Mouse (Mus musculus) embryonic facial prominence, embryonic 11.5 days (tissue): Measurements from ENCODE around the gene Gm10190. TPM values are rescaled to one million over a fixed set of nuclear protein-coding genes. Genes with fewer than 3 reads are reported as not detected.
A peak's percentile ranks its signal among the peaks of the same experiment; 100 is the strongest.
"Not testable (repeated sequence)": the region's sequence is repeated elsewhere in the genome, so short reads cannot be mapped to it uniquely, and the experiment has no call there.

Experiments used
- ATAC-seq: fragments of 200-750 bp; cut with Nextera tagmentation; replicated peaks from 2 replicates; pipeline ENCODE4 v1.8.0; 2017; ENCODE audit warnings: low read depth; ENCODE audit not compliant: insufficient number of reproducible peaks, low FRiP score, low TSS enrichment
- DNase-seq: peaks from one replicate; pipeline ENCODE4 v3.0.0-alpha.2; 2015; ENCODE audit warnings: low spot score
- H3K27ac ChIP-seq: fragments of 300-500 bp; sonication (generic); replicated peaks from 2 replicates; pipeline ENCODE4 v1.5.1; 2014; ENCODE audit warnings: mild to moderate bottlenecking, low read depth, low read length, control low read depth
- H3K27me3 ChIP-seq: fragments of 300-500 bp; sonication (generic); 2 replicates; pipeline ENCODE4 v1.6.1; 2014; ENCODE audit warnings: mild to moderate bottlenecking, low read length, moderate library complexity, mixed read lengths; ENCODE audit not compliant: control insufficient read depth, insufficient read depth
- H3K36me3 ChIP-seq: fragments of 300-500 bp; sonication (generic); replicated peaks from 2 replicates; pipeline ENCODE4 v1.6.1; 2014; ENCODE audit warnings: low read depth, mild to moderate bottlenecking, low read length, moderate library complexity, mixed read lengths; ENCODE audit not compliant: control insufficient read depth, insufficient read depth
- H3K4me1 ChIP-seq: fragments of 300-500 bp; sonication (generic); 2 replicates; pipeline ENCODE4 v1.6.1; 2014; ENCODE audit warnings: low read length, mixed read lengths; ENCODE audit not compliant: control insufficient read depth, insufficient read depth
- H3K4me2 ChIP-seq: fragments of 300-500 bp; sonication (generic); 2 replicates; pipeline ENCODE4 v1.6.1; 2014; ENCODE audit warnings: low read depth, mild to moderate bottlenecking, control low read depth, low read length, moderate library complexity
- H3K4me3 ChIP-seq: fragments of 300-500 bp; sonication (generic); 2 replicates; pipeline ENCODE4 v1.5.1; 2014; ENCODE audit warnings: low read depth, low read length, control low read depth
- H3K9ac ChIP-seq: fragments of 300-500 bp; sonication (generic); replicated peaks from 2 replicates; pipeline ENCODE4 v1.6.1; 2014; ENCODE audit warnings: mild to moderate bottlenecking, control low read depth, low read length
- H3K9me3 ChIP-seq: fragments of 300-500 bp; sonication (generic); replicated peaks from 2 replicates; pipeline ENCODE4 v1.6.1; 2016; ENCODE audit warnings: mild to moderate bottlenecking, low read length, inconsistent platforms, mixed read lengths; ENCODE audit not compliant: control insufficient read depth
- WGBS: fragments of 180-500 bp; shearing (Covaris S2); extraction: QIAGEN DNeasy Blood & Tissue Kit; methylation state at CpG from one replicate; pipeline ENCODE4 v1.1.7; 2014; 5-methylcytosine and 5-hydroxymethylcytosine counted together
- polyA plus RNA-seq: library from polyadenylated mRNA; unstranded; fragments of >200 nt; fragmentation: Nextera tagmentation; extraction: Ambion mirVana; gene quantifications from 2 replicates; pipeline ENCODE4 v1.2.1, GENCODE M21; 2014

Gene Gm10190
- polyA plus RNA-seq, 1 experiment from 2014 or later, result 1.6 TPM

GRCm38 (mm10) chr17:80385671-80386070, 12.3 kb upstream of the Gm10190 start:
- ATAC-seq (no peak), DNase-seq (no peak)
- Histone ChIP-seq H3K36me3 (no peaks in the 10 kb centered on the region), H3K27ac (no peak overlapping the region), H3K4me2 (no peak overlapping the region), H3K9ac (no peak overlapping the region), H3K4me3 (no peak overlapping the region), H3K9me3 (no peaks in the 10 kb centered on the region), H3K27me3 (no peaks in the 10 kb centered on the region), H3K4me1 (no peaks in the 10 kb centered on the region)
- WGBS, result 78% methylated on average over 1 of the region's 1 CpGs

GRCm38 (mm10) chr17:80378386-80378785, 5.0 kb upstream of the Gm10190 start:
- H3K27me3 ChIP-seq, DNase-seq, H3K27ac ChIP-seq, H3K4me1 ChIP-seq, ATAC-seq, H3K9me3 ChIP-seq, H3K36me3 ChIP-seq, H3K4me2 ChIP-seq, H3K4me3 ChIP-seq, H3K9ac ChIP-seq: not testable (repeated sequence)

DNA sequence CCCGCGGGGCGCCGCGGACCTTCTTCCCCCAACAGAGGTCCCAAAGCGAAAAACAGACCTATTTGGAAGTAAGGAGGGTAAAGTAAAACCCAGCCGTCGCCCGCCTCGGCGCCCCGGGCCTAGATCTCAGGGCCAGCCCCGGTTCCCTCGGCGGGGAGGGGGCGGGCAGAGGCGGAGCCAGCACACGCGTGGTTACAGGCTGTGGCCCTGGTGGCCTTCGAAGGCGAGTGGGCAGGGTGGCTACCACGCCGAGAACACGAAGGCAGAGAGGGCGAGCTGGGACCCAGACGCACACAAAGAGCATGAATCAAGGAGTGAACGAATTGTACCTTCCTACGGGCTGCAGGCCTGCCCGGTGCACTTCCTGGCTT, 370 bp upstream of the Gm10190 start:
- 18% methylated on average over 29 of the region's 29 CpGs for WGBS
- peak overlapping the region; percentile 85 for H3K9ac ChIP-seq
- no peaks in the 10 kb centered on the region for H3K4me1 ChIP-seq
- H3K9me3 ChIP-seq, result no peaks in the 10 kb centered on the region
- ATAC-seq (peak; percentile 68), DNase-seq (no peak)
- H3K4me2 ChIP-seq, result peak overlapping the region; percentile 81
- peak overlapping the region; percentile 41 for H3K4me3 ChIP-seq
- H3K27ac ChIP-seq, result no peak overlapping the region
- H3K27me3 ChIP-seq, result no peaks in the 10 kb centered on the region
- H3K36me3 ChIP-seq, result no peaks in the 10 kb centered on the region

- WGBS, result 87% methylated on average over 9 of the region's 9 CpGs
These were observed 4.7 kb downstream of the Gm10190 start for GRCm38 (mm10) chr17:80368606-80369005.

GRCm38 (mm10) chr17:80367276-80367675, 6.1 kb downstream of the Gm10190 start:
- Histone ChIP-seq H3K4me2 (no peak overlapping the region), H3K4me3 (no peak overlapping the region), H3K27ac (no peak overlapping the region), H3K9ac (no peak overlapping the region), H3K4me1 (no peaks in the 10 kb centered on the region), H3K27me3 (no peaks in the 10 kb centered on the region), H3K36me3 (no peaks in the 10 kb centered on the region), H3K9me3 (no peaks in the 10 kb centered on the region)
- no peak for ATAC-seq
- WGBS, result 89% methylated on average over 5 of the region's 5 CpGs
- DNase-seq, result no peak

More at GRCm38 (mm10) chr17:80368606-80369005, 4.7 kb downstream of the Gm10190 start:
- no peak overlapping the region for H3K4me3 ChIP-seq
- no peak overlapping the region for H3K9ac ChIP-seq
- no peak overlapping the region for H3K4me2 ChIP-seq
- no peak for DNase-seq
- no peaks in the 10 kb centered on the region for H3K9me3 ChIP-seq
- no peaks in the 10 kb centered on the region for H3K27me3 ChIP-seq
- no peaks in the 10 kb centered on the region for H3K4me1 ChIP-seq
- ATAC-seq, result no peak
- no peaks in the 10 kb centered on the region for H3K36me3 ChIP-seq
- H3K27ac ChIP-seq, result no peak overlapping the region

GRCm38 (mm10) chr17:80360245-80360644, 13.1 kb downstream of the Gm10190 start:
- Histone ChIP-seq H3K9me3 (no peaks in the 10 kb centered on the region), H3K4me3 (no peak overlapping the region), H3K9ac (no peak overlapping the region), H3K27me3 (no peaks in the 10 kb centered on the region), H3K27ac (no peak overlapping the region), H3K4me2 (no peak overlapping the region), H3K4me1 (no peaks in the 10 kb centered on the region), H3K36me3 (no peaks in the 10 kb centered on the region)
- no peak for DNase-seq
- no peak for ATAC-seq
- 84% methylated on average over 8 of the region's 8 CpGs for WGBS

GRCm38 (mm10) chr17:80347234-80347633, 26.1 kb downstream of the Gm10190 start:
- no peaks in the 10 kb centered on the region for H3K36me3 ChIP-seq
- H3K4me1 ChIP-seq, result no peaks in the 10 kb centered on the region
- no peak overlapping the region for H3K4me2 ChIP-seq
- ATAC-seq, result no peak; the same call in 1 of the 2 replicates
- H3K27me3 ChIP-seq, result no peaks in the 10 kb centered on the region
- no peak overlapping the region for H3K9ac ChIP-seq
- H3K27ac ChIP-seq, result peak overlapping the region; percentile 35; the same call in 1 of the 2 replicates
- peak; percentile 45 for DNase-seq
- H3K9me3 ChIP-seq, result no peaks in the 10 kb centered on the region
- H3K4me3 ChIP-seq, result no peak overlapping the region
- WGBS, result 29% methylated on average over 6 of the region's 6 CpGs

GRCm38 (mm10) chr17:80346591-80347125, 26.7 kb downstream of the Gm10190 start:
- no peak overlapping the region for H3K27ac ChIP-seq
- H3K4me3 ChIP-seq, result no peak overlapping the region
- DNase-seq (peak; percentile 4), ATAC-seq (no peak)
- 34% methylated on average over 11 of the region's 11 CpGs for WGBS
- no peaks in the 10 kb centered on the region for H3K4me1 ChIP-seq
- H3K36me3 ChIP-seq, result no peaks in the 10 kb centered on the region
- H3K4me2 ChIP-seq, result no peak overlapping the region
- H3K27me3 ChIP-seq, result no peaks in the 10 kb centered on the region
- H3K9me3 ChIP-seq, result no peaks in the 10 kb centered on the region
- H3K9ac ChIP-seq, result no peak overlapping the region
